Mouse (Mus musculus): ENCODE data around the gene Gm17349.

DNA sequence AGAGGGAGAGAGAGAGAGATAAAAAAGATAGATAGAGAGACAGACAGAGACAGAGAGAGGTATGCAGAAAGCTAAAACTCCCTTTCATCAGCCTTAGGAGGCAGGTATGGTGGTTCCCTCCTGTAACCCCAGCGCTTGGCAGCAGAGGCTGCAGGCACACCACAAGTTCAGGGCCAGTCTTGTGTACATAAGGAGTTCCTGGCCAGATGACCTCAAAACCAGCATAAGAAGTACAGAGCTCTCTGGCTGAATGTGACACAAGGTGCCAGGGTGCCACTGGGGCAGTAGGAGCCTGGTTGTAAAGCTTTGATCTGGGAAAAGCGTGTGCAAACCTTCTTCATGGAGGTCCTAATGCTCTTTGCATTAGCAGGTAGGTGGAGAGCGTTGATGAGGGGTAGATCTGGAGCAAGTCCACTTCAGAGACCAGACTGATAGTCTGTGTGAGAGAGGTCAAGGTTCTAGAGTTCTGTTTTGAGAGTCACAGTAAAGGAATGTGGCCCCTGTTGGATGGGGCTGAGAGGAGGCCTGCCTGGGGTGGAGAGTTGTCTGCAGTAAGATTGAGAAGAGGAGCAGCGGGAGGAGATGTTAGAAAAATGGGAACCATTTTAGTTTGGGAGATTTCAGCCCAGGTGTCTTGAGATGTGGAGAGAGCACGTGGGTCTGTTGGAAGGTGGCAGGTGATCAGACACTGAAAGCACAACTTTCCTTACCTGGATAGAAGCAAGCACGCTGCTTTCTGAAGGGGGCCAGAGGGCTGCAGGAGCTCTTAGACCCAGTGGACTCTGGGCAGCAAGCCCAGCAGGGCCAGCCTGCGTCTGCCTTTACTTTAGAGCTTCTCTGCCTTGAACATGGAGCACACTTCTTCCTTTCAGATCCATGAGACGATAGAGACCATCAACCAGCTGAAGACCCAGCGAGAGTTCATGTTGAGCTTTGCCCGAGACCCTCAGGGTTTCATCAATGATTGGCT lies 5.2 kb upstream of the Gm17349 start:
- TF ChIP-seq CTCF (IDR thresholded peaks at IDR 0.05; ENCODE audit: extremely low read depth, insufficient read length, insufficient replicate concordance, low read depth, low read length), result no peak
- no peak for TF ChIP-seq POLR2A (IDR thresholded peaks at IDR 0.05; ENCODE audit: low read depth, low read length)

Measured in small intestine, adult 2 months (tissue).